Mouse (Mus musculus) intestine, embryonic 16.5 days (tissue): Measurements from ENCODE around the gene Myo10. TPM values are rescaled to one million over a fixed set of nuclear protein-coding genes. Genes with fewer than 3 reads are reported as not detected.

Source experiments
- ATAC-seq: fragments of 200-750 bp; cut with Nextera tagmentation; 2 replicates; pipeline ENCODE4 v1.8.0; 2017; ENCODE audit warnings: moderate TSS enrichment, moderate library complexity
- H3K27ac ChIP-seq: fragments of 300-500 bp; sonication (generic); 2 replicates; pipeline ENCODE4 v1.5.1; 2014; ENCODE audit warnings: mild to moderate bottlenecking, low read length
- H3K27me3 ChIP-seq: fragments of 300-500 bp; sonication (generic); replicated peaks from 2 replicates; pipeline ENCODE4 v1.6.1; 2014; ENCODE audit warnings: low read length, control low read depth, mixed read lengths; ENCODE audit not compliant: control insufficient read depth, insufficient read depth
- H3K36me3 ChIP-seq: fragments of 300-500 bp; sonication (generic); 2 replicates; pipeline ENCODE4 v1.6.1; 2014; ENCODE audit warnings: low read length, control low read depth; ENCODE audit not compliant: control insufficient read depth, insufficient read depth
- H3K4me1 ChIP-seq: fragments of 300-500 bp; sonication (generic); 2 replicates; pipeline ENCODE4 v1.6.1; 2014; ENCODE audit warnings: low read length, control low read depth, mixed read lengths; ENCODE audit not compliant: control insufficient read depth, insufficient read depth
- H3K4me2 ChIP-seq: fragments of 300-500 bp; sonication (generic); 2 replicates; pipeline ENCODE4 v1.6.1; 2014; ENCODE audit warnings: low read depth, low read length, control low read depth
- H3K4me3 ChIP-seq: fragments of 300-500 bp; sonication (generic); 2 replicates; pipeline ENCODE4 v1.5.1; 2014; ENCODE audit warnings: mild to moderate bottlenecking, low read length
- H3K9ac ChIP-seq: fragments of 300-500 bp; sonication (generic); 2 replicates; pipeline ENCODE4 v1.6.1; 2014; ENCODE audit warnings: low read depth, low read length
- H3K9me3 ChIP-seq: fragments of 300-500 bp; sonication (generic); 2 replicates; pipeline ENCODE4 v1.6.1; 2016; ENCODE audit warnings: low read length, control low read depth; ENCODE audit not compliant: control insufficient read depth
- WGBS: fragments of 180-500 bp; shearing (Covaris S2); extraction: QIAGEN DNeasy Blood & Tissue Kit; methylation state at CpG from one replicate; pipeline ENCODE4 v1.1.7; 2014; 5-methylcytosine and 5-hydroxymethylcytosine counted together
- polyA plus RNA-seq: library from polyadenylated mRNA; unstranded; fragments of >200 nt; fragmentation: Nextera tagmentation; extraction: Ambion mirVana; gene quantifications from 2 replicates; pipeline ENCODE4 v1.2.1, GENCODE M21; 2015

Gene Myo10
- polyA plus RNA-seq, 1 experiment from 2014 or later: 17.7 TPM

GRCm38 (mm10) chr15:25802194-25802593 lies 179.9 kb downstream of the Myo10 start:
- no peak for ATAC-seq
- H3K4me2 ChIP-seq: no peak overlapping the region
- H3K4me1 ChIP-seq: no peaks in the 10 kb centered on the region
- H3K9me3 ChIP-seq: no peaks in the 10 kb centered on the region
- H3K27me3 ChIP-seq: no peaks in the 10 kb centered on the region
- H3K4me3 ChIP-seq: no peak overlapping the region
- no peak overlapping the region for H3K27ac ChIP-seq
- H3K36me3 ChIP-seq: 0 out of 2 replicates have a peak, but pooled peaks cover 11% of the 10 kb centered on the region
- H3K9ac ChIP-seq: no peak overlapping the region
- 90% methylated on average over 8 of the region's 8 CpGs for WGBS

- WGBS: 77% methylated on average over 15 of the region's 15 CpGs
- H3K27me3 ChIP-seq: no peaks in the 10 kb centered on the region
- H3K4me3 ChIP-seq: no peak overlapping the region
- peaks cover 15% of the 10 kb centered on the region; the same call in 1 of the 2 replicates for H3K36me3 ChIP-seq
- H3K4me2 ChIP-seq: no peak overlapping the region
- no peak overlapping the region for H3K27ac ChIP-seq
- H3K9ac ChIP-seq: no peak overlapping the region
- no peak for ATAC-seq
- H3K9me3 ChIP-seq: no peaks in the 10 kb centered on the region
- H3K4me1 ChIP-seq: no peaks in the 10 kb centered on the region
Measured at GRCm38 (mm10) chr15:25803111-25803510, 180.8 kb downstream of the Myo10 start.

DNA sequence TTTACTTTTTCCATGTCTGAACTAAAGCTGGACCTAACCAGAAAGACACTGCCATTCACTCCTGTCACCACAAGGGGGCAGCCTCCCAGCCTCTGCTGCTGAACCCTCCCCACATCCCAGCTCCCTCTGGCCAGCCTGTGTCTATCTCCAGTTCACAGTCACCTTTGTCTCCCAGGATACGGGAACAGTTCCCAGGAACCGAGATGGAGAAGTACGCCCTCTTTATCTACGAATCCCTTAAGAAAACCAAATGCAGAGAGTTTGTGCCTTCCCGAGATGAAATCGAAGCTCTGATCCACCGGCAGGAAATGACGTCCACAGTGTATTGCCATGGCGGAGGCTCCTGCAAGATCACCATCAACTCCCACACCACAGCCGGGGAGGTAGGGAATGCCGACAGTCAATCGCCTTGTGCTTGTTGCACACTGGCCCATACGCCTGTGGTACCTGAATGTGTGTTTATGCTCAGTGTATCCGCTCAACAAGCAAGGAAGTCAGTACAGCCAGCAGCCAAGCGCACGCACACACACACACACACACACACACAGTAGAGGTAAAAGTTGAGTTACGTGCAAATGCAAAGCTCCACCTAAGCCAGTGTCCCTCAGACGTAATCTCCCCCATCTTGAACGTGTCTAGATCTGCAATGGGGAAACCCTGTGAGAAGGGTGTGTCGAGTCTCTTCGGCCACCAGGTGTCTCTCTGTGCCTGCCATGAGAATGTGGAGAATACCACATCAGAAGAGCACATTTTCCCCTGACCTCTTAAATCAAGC lies 183.2 kb downstream of the Myo10 start:
- Histone ChIP-seq H3K36me3 (peaks cover 7% of the 10 kb centered on the region; the same call in 1 of the 2 replicates), H3K4me2 (no peak overlapping the region)
- peak; percentile 59 for ATAC-seq

GRCm38 (mm10) chr15:25806363-25806762 lies 184.0 kb downstream of the Myo10 start:
- Histone ChIP-seq H3K4me1 (no peaks in the 10 kb centered on the region), H3K27ac (no peak overlapping the region), H3K9me3 (no peaks in the 10 kb centered on the region), H3K27me3 (no peaks in the 10 kb centered on the region), H3K4me2 (no peak overlapping the region), H3K9ac (no peak overlapping the region), H3K4me3 (no peak overlapping the region), H3K36me3 (peaks cover 7% of the 10 kb centered on the region; the same call in 1 of the 2 replicates)
- 92% methylated on average over 17 of the region's 17 CpGs for WGBS
- no peak for ATAC-seq

More for the DNA sequence above, 183.2 kb downstream of the Myo10 start:
- WGBS: 83% methylated on average over 21 of the region's 21 CpGs
- no peak overlapping the region for H3K4me3 ChIP-seq
- H3K4me1 ChIP-seq: no peaks in the 10 kb centered on the region
- no peaks in the 10 kb centered on the region for H3K9me3 ChIP-seq
- H3K27me3 ChIP-seq: no peaks in the 10 kb centered on the region
- H3K27ac ChIP-seq: no peak overlapping the region
- no peak overlapping the region for H3K9ac ChIP-seq

DNA sequence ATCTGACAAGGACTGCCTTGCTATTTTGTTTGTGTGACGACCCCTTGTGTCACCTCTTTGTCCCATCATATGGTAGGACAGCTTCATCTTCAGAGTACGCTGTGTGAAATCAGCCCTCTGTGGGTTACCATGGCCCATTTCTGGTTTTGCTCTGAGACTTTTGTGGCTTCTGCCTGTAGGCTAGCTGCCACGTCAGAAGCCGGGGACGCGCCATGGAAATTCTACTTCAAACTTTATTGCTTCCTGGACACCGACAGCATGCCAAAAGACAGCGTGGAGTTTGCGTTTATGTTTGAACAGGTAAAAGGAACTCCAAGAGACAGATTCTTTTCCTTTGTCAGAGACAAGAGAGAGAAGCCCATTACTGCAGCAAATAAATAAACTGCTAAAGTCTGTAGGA lies 184.6 kb downstream of the Myo10 start:
- H3K4me3 ChIP-seq: no peak overlapping the region
- no peaks in the 10 kb centered on the region for H3K27me3 ChIP-seq
- peaks cover 7% of the 10 kb centered on the region; the same call in 1 of the 2 replicates for H3K36me3 ChIP-seq
- no peak for ATAC-seq
- no peaks in the 10 kb centered on the region for H3K9me3 ChIP-seq
- no peak overlapping the region for H3K4me2 ChIP-seq
- no peak overlapping the region for H3K27ac ChIP-seq
- 83% methylated on average over 9 of the region's 9 CpGs for WGBS
- H3K9ac ChIP-seq: no peak overlapping the region
- H3K4me1 ChIP-seq: no peaks in the 10 kb centered on the region

DNA sequence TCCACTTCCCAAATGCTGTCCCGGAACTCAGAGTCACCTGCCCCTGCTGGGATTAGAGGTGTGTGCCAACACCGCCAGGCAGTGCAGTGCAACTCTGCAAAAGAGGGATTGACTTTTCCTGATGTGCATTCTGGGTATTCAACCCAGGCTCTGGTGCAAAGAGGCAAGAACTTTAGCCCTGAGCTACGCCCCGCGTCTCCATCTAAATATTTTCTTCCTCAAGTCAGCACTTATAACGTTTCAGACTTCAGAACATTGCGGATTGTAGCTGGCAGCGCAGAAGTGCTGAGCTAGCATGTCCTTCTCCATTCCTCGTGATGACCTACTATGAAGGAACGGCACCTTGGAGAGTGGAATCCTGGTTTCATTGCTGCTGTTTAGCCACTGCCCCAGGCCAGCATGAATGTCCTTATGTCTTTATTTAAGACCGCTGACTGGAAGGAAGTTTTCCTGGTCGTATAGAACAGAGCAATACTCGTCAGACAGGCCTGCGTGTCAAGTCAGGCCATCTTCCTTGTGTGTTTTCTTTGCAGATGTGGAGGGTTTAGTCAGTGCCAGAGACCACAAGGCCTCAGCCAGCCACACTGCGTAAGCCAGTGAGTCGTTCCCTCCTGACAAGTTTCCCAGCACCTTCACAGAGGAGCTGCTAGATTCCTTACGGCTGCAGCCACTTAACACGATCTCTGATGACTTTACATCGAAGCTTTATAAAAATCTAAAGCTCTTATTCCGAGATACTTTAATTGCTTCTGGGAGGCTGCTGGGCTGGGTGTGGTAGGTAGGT lies 186.5 kb downstream of the Myo10 start:
- Histone ChIP-seq H3K9ac (no peak overlapping the region), H3K9me3 (no peaks in the 10 kb centered on the region), H3K36me3 (peaks cover 4% of the 10 kb centered on the region; the same call in 1 of the 2 replicates), H3K4me1 (no peaks in the 10 kb centered on the region), H3K27me3 (no peaks in the 10 kb centered on the region), H3K4me2 (no peak overlapping the region), H3K27ac (no peak overlapping the region), H3K4me3 (no peak overlapping the region)
- ATAC-seq: no peak
- WGBS: 91% methylated on average over 20 of the region's 20 CpGs

DNA sequence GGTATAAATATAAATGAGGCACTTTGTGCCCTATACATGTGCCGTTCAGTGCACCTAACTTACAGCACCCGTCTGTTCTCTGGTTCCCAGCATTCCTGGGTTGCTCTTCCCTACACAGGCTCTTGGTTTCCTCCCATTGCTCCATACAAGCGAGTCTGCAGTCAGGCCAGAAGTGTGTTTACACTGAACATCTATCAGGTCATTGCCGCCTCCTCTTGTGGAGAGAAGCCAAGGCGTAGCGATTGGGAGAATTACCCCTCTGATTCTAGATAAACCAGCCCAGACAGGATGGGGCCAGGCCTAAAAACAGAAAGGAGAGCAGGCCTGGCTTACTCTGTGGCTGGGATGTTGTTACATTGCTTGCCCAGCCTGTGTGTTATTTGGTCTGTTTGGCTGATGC lies 187.3 kb downstream of the Myo10 start:
- peaks cover 5% of the 10 kb centered on the region; the same call in 1 of the 2 replicates for H3K36me3 ChIP-seq
- H3K4me1 ChIP-seq: no peaks in the 10 kb centered on the region
- no peak overlapping the region for H3K4me3 ChIP-seq
- ATAC-seq: no peak
- no peaks in the 10 kb centered on the region for H3K27me3 ChIP-seq
- no peak overlapping the region for H3K27ac ChIP-seq
- no peaks in the 10 kb centered on the region for H3K9me3 ChIP-seq
- no peak overlapping the region for H3K4me2 ChIP-seq
- no peak overlapping the region for H3K9ac ChIP-seq
- 64% methylated on average over 6 of the region's 6 CpGs for WGBS

DNA sequence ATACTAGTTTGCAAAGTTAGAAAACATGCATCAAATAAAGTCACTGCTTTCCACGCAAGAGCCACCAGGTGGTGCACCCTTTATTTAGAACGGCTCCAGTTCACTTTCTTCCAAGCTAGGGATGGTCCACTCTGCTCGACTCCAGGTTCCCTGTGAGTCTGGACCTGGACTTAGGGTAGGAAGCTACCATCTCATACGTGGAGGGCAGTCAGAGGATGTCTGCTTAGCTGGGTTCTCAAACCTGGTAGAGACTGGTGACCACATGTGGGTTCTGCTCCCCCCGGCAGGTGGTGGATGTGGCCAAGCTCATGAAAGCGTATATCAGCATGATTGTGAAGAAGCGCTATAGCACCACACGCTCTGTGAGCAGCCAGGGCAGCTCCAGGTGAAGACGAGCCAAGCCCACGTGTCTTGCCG lies 189.5 kb downstream of the Myo10 start:
- WGBS: 86% methylated on average over 11 of the region's 11 CpGs
- H3K27me3 ChIP-seq: no peaks in the 10 kb centered on the region
- no peak for ATAC-seq
- H3K4me2 ChIP-seq: no peak overlapping the region
- no peak overlapping the region for H3K4me3 ChIP-seq
- H3K9me3 ChIP-seq: no peaks in the 10 kb centered on the region
- no peaks in the 10 kb centered on the region for H3K4me1 ChIP-seq
- H3K27ac ChIP-seq: no peak overlapping the region
- H3K9ac ChIP-seq: no peak overlapping the region
- peaks cover 7% of the 10 kb centered on the region; the same call in 1 of the 2 replicates for H3K36me3 ChIP-seq

GRCm38 (mm10) chr15:25812479-25812878 lies 190.2 kb downstream of the Myo10 start:
- no peak overlapping the region for H3K4me2 ChIP-seq
- H3K36me3 ChIP-seq: peaks cover 7% of the 10 kb centered on the region; the same call in 1 of the 2 replicates
- H3K9ac ChIP-seq: no peak overlapping the region
- WGBS: 82% methylated on average over 12 of the region's 12 CpGs
- no peaks in the 10 kb centered on the region for H3K27me3 ChIP-seq
- H3K27ac ChIP-seq: no peak overlapping the region
- no peaks in the 10 kb centered on the region for H3K4me1 ChIP-seq
- H3K9me3 ChIP-seq: no peaks in the 10 kb centered on the region
- H3K4me3 ChIP-seq: no peak overlapping the region
- ATAC-seq: no peak
